Mouse (Mus musculus) left cerebral cortex, postnatal 14 days (tissue): ENCODE measurements around the gene Arhgap6. TPM values are rescaled to one million over a fixed set of nuclear protein-coding genes. Genes with fewer than 3 reads are reported as not detected.

Source experiments
- DNase-seq, 2 experiments: peaks; one replicate each; pipeline ENCODE4 v3.0.0; 2021 to 2022; ENCODE audit warnings: low spot score in 2 of 2, mixed read lengths in 1 of 2
- intact Hi-C: fragments of 180-260 bp; cut with DNase I; formaldehyde crosslinking; loops from one replicate; pipeline ENCODE4 v1.15.1; 2025
- total RNA-seq, 2 experiments: library from RNA; stranded (reverse); gene quantifications; 2 replicates each; pipeline ENCODE4 v1.2.3; 2021

The Arhgap6 gene
- total RNA-seq, 2 experiments from 2014 or later: 5.1 to 6.6 TPM

GRCm38 (mm10) chrX:168941684-168942083, 146.8 kb downstream of the Arhgap6 start:
- intact Hi-C loops: no loop called here
- DNase-seq: no peak

- no peak for DNase-seq
- intact Hi-C loops: no loop called here
These were observed 148.3 kb downstream of the Arhgap6 start for GRCm38 (mm10) chrX:168943217-168943616.

- peak; percentile 3 to 6 for DNase-seq
- intact Hi-C loops: no loop called here
These were observed 180.5 kb downstream of the Arhgap6 start for GRCm38 (mm10) chrX:168975444-168975843.

- no peak for DNase-seq
- intact Hi-C loops: no loop called here
These were observed 182.9 kb downstream of the Arhgap6 start for GRCm38 (mm10) chrX:168977776-168978175.

GRCm38 (mm10) chrX:168980370-168980769, 185.5 kb downstream of the Arhgap6 start:
- intact Hi-C loops: no loop called here
- no peak for DNase-seq

GRCm38 (mm10) chrX:169007066-169007465, 212.2 kb downstream of the Arhgap6 start:
- DNase-seq: no peak
- intact Hi-C loops: no loop called here

GRCm38 (mm10) chrX:169012701-169013100, 217.8 kb downstream of the Arhgap6 start:
- intact Hi-C loops: no loop called here
- DNase-seq: no peak

- intact Hi-C loops: no loop called here
- DNase-seq: no peak
These were observed 239.5 kb downstream of the Arhgap6 start for GRCm38 (mm10) chrX:169034390-169034789.

GRCm38 (mm10) chrX:169036403-169037296, 241.8 kb downstream of the Arhgap6 start:
- peak; percentile 10 to 48 for DNase-seq
- intact Hi-C loops: no loop called here

GRCm38 (mm10) chrX:169037401-169037800, 242.5 kb downstream of the Arhgap6 start:
- intact Hi-C loops: no loop called here
- DNase-seq: no peak

GRCm38 (mm10) chrX:169043872-169044271, 249.0 kb downstream of the Arhgap6 start:
- intact Hi-C loops: no loop called here

GRCm38 (mm10) chrX:169047595-169047994, 252.7 kb downstream of the Arhgap6 start:
- DNase-seq: no peak
- intact Hi-C loops: no loop called here

More at GRCm38 (mm10) chrX:169043872-169044271, 249.0 kb downstream of the Arhgap6 start:
- no peak for DNase-seq

GRCm38 (mm10) chrX:169049550-169049949, 254.7 kb downstream of the Arhgap6 start:
- DNase-seq: no peak
- intact Hi-C loops: no loop called here

GRCm38 (mm10) chrX:169053907-169054476, 259.1 kb downstream of the Arhgap6 start:
- intact Hi-C loops: no loop called here
- DNase-seq: no peak

GRCm38 (mm10) chrX:169062555-169062954, 267.7 kb downstream of the Arhgap6 start:
- no peak for DNase-seq
- intact Hi-C loops: no loop called here

GRCm38 (mm10) chrX:169065298-169065697, 270.4 kb downstream of the Arhgap6 start:
- no peak for DNase-seq
- intact Hi-C loops: no loop called here

- intact Hi-C loops: no loop called here
- no peak for DNase-seq
These were observed 271.0 kb downstream of the Arhgap6 start for GRCm38 (mm10) chrX:169065922-169066321.

- no peak for DNase-seq
- intact Hi-C loops: no loop called here
These were observed 280.1 kb downstream of the Arhgap6 start for GRCm38 (mm10) chrX:169075020-169075419.

- DNase-seq: no peak
- intact Hi-C loops: loop anchor here (10.0 kb wide), 1 partner anchor 147 kb away; no protein-coding TSS in a partner anchor
These were observed 286.7 kb downstream of the Arhgap6 start for GRCm38 (mm10) chrX:169081609-169082008.

GRCm38 (mm10) chrX:169085871-169086270, 291.0 kb downstream of the Arhgap6 start:
- intact Hi-C loops: loop anchor here (10.0 kb wide), 1 partner anchor 151 kb away; no protein-coding TSS in a partner anchor
- peak; percentile 4 to 37 for DNase-seq

- DNase-seq: no peak
- intact Hi-C loops: loop anchor here (10.0 kb wide), 1 partner anchor 154 kb away; no protein-coding TSS in a partner anchor
These were observed 294.3 kb downstream of the Arhgap6 start for GRCm38 (mm10) chrX:169089221-169089620.
